ENCODE assay signal across 8 mouse cellular contexts in the genomic region with DNA sequence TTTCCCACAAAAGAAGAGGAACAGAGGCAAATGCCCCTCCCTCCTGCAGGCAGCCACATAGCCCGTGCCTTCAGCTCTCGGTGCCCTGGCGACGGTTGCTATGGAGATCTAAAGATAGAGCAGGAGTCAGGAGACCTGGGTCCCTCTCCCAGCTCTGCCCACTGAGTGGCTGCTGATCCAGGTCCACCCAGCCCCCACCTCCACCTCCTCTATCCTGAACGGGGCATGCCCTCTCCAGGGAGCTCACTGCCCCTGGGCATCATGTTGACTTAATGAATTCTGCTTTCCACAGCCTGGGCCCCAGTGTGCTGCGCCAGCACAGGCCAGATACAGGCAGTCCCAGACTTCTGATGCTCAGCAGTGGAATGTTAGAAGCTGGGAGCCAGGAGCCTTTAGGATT. TPM values are rescaled to one million over a fixed set of nuclear protein-coding genes. Genes with fewer than 3 reads are reported as not detected.
A peak's percentile ranks its signal among the peaks of the same experiment; 100 is the strongest.
DNase-seq lines count a peak whose midpoint lies in the region; ATAC-seq and TF ChIP-seq lines count a peak whose summit lies in the region.

No protein-coding gene starts in this region.

- WGBS in embryonic facial prominence, embryonic 14.5 days, result 21% methylated on average over 6 of the region's 6 CpGs
- 6% methylated on average over 6 of the region's 6 CpGs for WGBS in hindbrain, postnatal 0 days
- WGBS in midbrain, postnatal 0 days, result 4% methylated on average over 6 of the region's 6 CpGs

- H3K9me3 ChIP-seq in embryonic facial prominence, embryonic 14.5 days (ENCODE audit: control insufficient read depth, low read length), result no peaks in the 10 kb centered on the region
- H3K9me3 ChIP-seq in hindbrain, postnatal 0 days (ENCODE audit: low read length), result no peaks in the 10 kb centered on the region
- no peaks in the 10 kb centered on the region for H3K9me3 ChIP-seq in midbrain, postnatal 0 days (ENCODE audit: low read length)

- H3K27ac ChIP-seq in embryonic facial prominence, embryonic 14.5 days (replicated peaks; ENCODE audit: low read depth, low read length), result no peak overlapping the region; the same call in 1 of the 2 replicates
- peak overlapping the region; percentile 74 for H3K27ac ChIP-seq in hindbrain, postnatal 0 days
- peak overlapping the region; percentile 69 for H3K27ac ChIP-seq in midbrain, postnatal 0 days (ENCODE audit: low read depth, low read length)

- no peaks in the 10 kb centered on the region for H3K27me3 ChIP-seq in embryonic facial prominence, embryonic 14.5 days (replicated peaks; ENCODE audit: control insufficient read depth, insufficient read depth, low read length)
- H3K27me3 ChIP-seq in hindbrain, postnatal 0 days (ENCODE audit: insufficient read depth, low read length), result no peaks in the 10 kb centered on the region
- H3K27me3 ChIP-seq in midbrain, postnatal 0 days (ENCODE audit: insufficient read depth, low read length), result no peaks in the 10 kb centered on the region

- no peaks in the 10 kb centered on the region for H3K36me3 ChIP-seq in embryonic facial prominence, embryonic 14.5 days (ENCODE audit: control insufficient read depth, insufficient read depth, low read length)
- H3K36me3 ChIP-seq in hindbrain, postnatal 0 days (ENCODE audit: insufficient read depth, low read length), result no peaks in the 10 kb centered on the region
- H3K36me3 ChIP-seq in midbrain, postnatal 0 days (ENCODE audit: insufficient read depth, low read length), result no peaks in the 10 kb centered on the region

- peak; percentile 89 for ATAC-seq in embryonic facial prominence, embryonic 14.5 days (ENCODE audit: low read depth)
- peak; percentile 94 for ATAC-seq in hindbrain, postnatal 0 days
- ATAC-seq in midbrain, postnatal 0 days (ENCODE audit: low FRiP score), result peak; percentile 93

- DNase-seq in adrenal gland, adult (ENCODE audit: inconsistent age in 2 of 2, low spot score in 1 of 2), result peak; percentile 73 to 82
- no peak for DNase-seq in adrenal gland, postnatal 4 days (ENCODE audit: low spot score in 2 of 2)
- DNase-seq in embryonic facial prominence, embryonic 14.5 days (ENCODE audit: low spot score), result peak; percentile 70
- peak; percentile 86 for DNase-seq in hindbrain, postnatal 0 days (ENCODE audit: low spot score)
- peak; percentile 59 to 75 for DNase-seq in layer of hippocampus, postnatal 36 days
- peak; percentile 91 for DNase-seq in midbrain, postnatal 0 days (ENCODE audit: low spot score)
- DNase-seq in spleen, postnatal 14 days (ENCODE audit: low spot score in 2 of 2), result no peak
- no peak for DNase-seq in thymus, postnatal 4 days

- H3K4me3 ChIP-seq in embryonic facial prominence, embryonic 14.5 days (ENCODE audit: low read depth, low read length), result no peak overlapping the region
- no peak overlapping the region for H3K4me3 ChIP-seq in hindbrain, postnatal 0 days (ENCODE audit: low read length)
- H3K4me3 ChIP-seq in midbrain, postnatal 0 days (ENCODE audit: low read depth, low read length), result no peak overlapping the region

- no peak overlapping the region for H3K4me2 ChIP-seq in embryonic facial prominence, embryonic 14.5 days (ENCODE audit: low read depth, low read length)
- no peak overlapping the region for H3K4me2 ChIP-seq in hindbrain, postnatal 0 days (ENCODE audit: low read depth, low read length)
- no peak overlapping the region for H3K4me2 ChIP-seq in midbrain, postnatal 0 days (ENCODE audit: low read depth, low read length, poor library complexity, severe bottlenecking)

- H3K4me1 ChIP-seq in embryonic facial prominence, embryonic 14.5 days (ENCODE audit: control insufficient read depth, insufficient read depth, low read length), result peaks cover 10% of the 10 kb centered on the region
- peaks cover 17% of the 10 kb centered on the region for H3K4me1 ChIP-seq in hindbrain, postnatal 0 days (ENCODE audit: insufficient read depth, low read length)
- H3K4me1 ChIP-seq in midbrain, postnatal 0 days (ENCODE audit: insufficient read depth, low read length), result peaks cover 16% of the 10 kb centered on the region

- H3K9ac ChIP-seq in embryonic facial prominence, embryonic 14.5 days (ENCODE audit: low read depth, low read length), result no peak overlapping the region
- H3K9ac ChIP-seq in hindbrain, postnatal 0 days (replicated peaks; ENCODE audit: low read length), result no peak overlapping the region
- no peak overlapping the region for H3K9ac ChIP-seq in midbrain, postnatal 0 days (replicated peaks; ENCODE audit: low read length, poor library complexity, severe bottlenecking)

- no peak for TF ChIP-seq CTCF in hindbrain, postnatal 0 days (IDR thresholded peaks at IDR 0.05; ENCODE audit: low read depth)
- no peak for TF ChIP-seq CTCF in midbrain, postnatal 0 days (IDR thresholded peaks at IDR 0.05)

RNA-seq across cellular contexts. Expression of gene Cdcp2, which starts 11.8 kb away (rescaled TPM):
- under 1 TPM in 1 of 2 experiments, not detected in 1; 0.14 TPM for total RNA-seq in adrenal gland, postnatal 4 days (2021)
- 0.11 TPM in 1 of 2 replicates, not detected in the other for polyA plus RNA-seq in embryonic facial prominence, embryonic 14.5 days (2014; fragmentation: Nextera tagmentation; extraction: Ambion mirVana)
- total RNA-seq in hindbrain, postnatal 0 days (2014; rRNA removed), result 0.68 TPM in 1 of 2 replicates, not detected in the other
- polyA plus RNA-seq in hindbrain, postnatal 0 days (2015; fragmentation: Nextera tagmentation; extraction: Ambion mirVana), result 0.13 TPM in 1 of 2 replicates, not detected in the other
- not detected for total RNA-seq in layer of hippocampus, postnatal 36 days (2021)
- total RNA-seq in midbrain, postnatal 0 days (2014; rRNA removed), result 0.22 TPM in 1 of 2 replicates, not detected in the other
- 0.06 and 0.12 TPM in 2 replicates for polyA plus RNA-seq in midbrain, postnatal 0 days (2015; fragmentation: Nextera tagmentation; extraction: Ambion mirVana)

RNA-seq across cellular contexts. Expression of gene Cyb5rl, which starts 18.1 kb away (rescaled TPM):
- total RNA-seq in adrenal gland, postnatal 4 days (2021), result 10 to 100 TPM; 20.1 to 21.1 TPM
- polyA plus RNA-seq in embryonic facial prominence, embryonic 14.5 days (2014; fragmentation: Nextera tagmentation; extraction: Ambion mirVana), result 5.3 and 8.6 TPM in 2 replicates
- total RNA-seq in hindbrain, postnatal 0 days (2014; rRNA removed), result 8.7 and 21.3 TPM in 2 replicates
- 4.1 and 4.6 TPM in 2 replicates for polyA plus RNA-seq in hindbrain, postnatal 0 days (2015; fragmentation: Nextera tagmentation; extraction: Ambion mirVana)
- 10 to 100 TPM in 1 of 2 experiments, 1 to 10 TPM in 1; 8.2 to 10.2 TPM for total RNA-seq in layer of hippocampus, postnatal 36 days (2021)
- total RNA-seq in midbrain, postnatal 0 days (2014; rRNA removed), result 5.1 and 20.5 TPM in 2 replicates
- 4.6 and 5.6 TPM in 2 replicates for polyA plus RNA-seq in midbrain, postnatal 0 days (2015; fragmentation: Nextera tagmentation; extraction: Ambion mirVana)

RNA-seq across cellular contexts. Expression of gene Mrpl37, which starts 18.2 kb away (rescaled TPM):
- 100 to 1,000 TPM; 104 to 108 TPM for total RNA-seq in adrenal gland, postnatal 4 days (2021)
- 91.3 and 95.5 TPM in 2 replicates for polyA plus RNA-seq in embryonic facial prominence, embryonic 14.5 days (2014; fragmentation: Nextera tagmentation; extraction: Ambion mirVana)
- 59.2 TPM in 2 replicates for total RNA-seq in hindbrain, postnatal 0 days (2014; rRNA removed)
- 77.8 and 79.7 TPM in 2 replicates for polyA plus RNA-seq in hindbrain, postnatal 0 days (2015; fragmentation: Nextera tagmentation; extraction: Ambion mirVana)
- 10 to 100 TPM; 60.4 to 62.9 TPM for total RNA-seq in layer of hippocampus, postnatal 36 days (2021)
- total RNA-seq in midbrain, postnatal 0 days (2014; rRNA removed), result 51.7 and 53.3 TPM in 2 replicates
- 71.5 and 76.7 TPM in 2 replicates for polyA plus RNA-seq in midbrain, postnatal 0 days (2015; fragmentation: Nextera tagmentation; extraction: Ambion mirVana)

Comparison
In these comparisons a context has a peak if more than half of its experiments do, and no peak if none do; other contexts are left out.
1. DNase-seq: peak in adrenal gland, adult (2 of 2), embryonic facial prominence, embryonic 14.5 days (single experiment), hindbrain, postnatal 0 days (single experiment), layer of hippocampus, postnatal 36 days (2 of 2) and midbrain, postnatal 0 days (single experiment); none in adrenal gland, postnatal 4 days (0 of 2), spleen, postnatal 14 days (0 of 2) and thymus, postnatal 4 days (single experiment).
2. Peak in every context shown above with its lines, with median percentiles within 50 percentile points of each other: ATAC-seq.